Mouse (Mus musculus): Measurements from ENCODE around the gene Sorcs2. TPM values are rescaled to one million over a fixed set of nuclear protein-coding genes. Genes with fewer than 3 reads are reported as not detected.
A peak's percentile ranks its signal among the peaks of the same experiment; 100 is the strongest.

Gene Sorcs2
- polyA plus RNA-seq, 1 experiment = 5.7 TPM

DNA sequence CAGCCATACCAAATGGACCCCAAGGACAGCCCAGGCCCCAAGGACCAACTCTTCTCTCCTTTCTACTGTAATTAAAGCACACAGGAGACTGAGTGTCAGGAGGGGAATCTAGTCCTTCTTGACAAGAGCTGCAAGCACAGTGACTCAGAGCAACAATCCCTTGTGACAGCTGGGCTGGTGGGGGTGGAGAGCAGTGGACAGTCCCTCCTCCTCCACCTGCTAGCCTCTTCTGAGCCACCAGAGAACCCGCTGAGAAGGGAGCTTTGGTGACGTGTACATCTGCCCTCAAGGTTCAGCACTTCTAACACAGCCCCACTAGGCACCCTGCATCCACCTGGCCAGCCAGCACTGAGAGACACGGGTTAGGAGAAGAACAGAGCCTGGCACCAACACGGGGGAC, 96.8 kb downstream of the Sorcs2 start:
- DNase-seq = no peak
- no peaks in the 10 kb centered on the region for H3K27me3 ChIP-seq (ENCODE audit: control insufficient read depth, insufficient read depth, low read length)
- 77% methylated on average over 4 of the region's 4 CpGs for WGBS

DNA sequence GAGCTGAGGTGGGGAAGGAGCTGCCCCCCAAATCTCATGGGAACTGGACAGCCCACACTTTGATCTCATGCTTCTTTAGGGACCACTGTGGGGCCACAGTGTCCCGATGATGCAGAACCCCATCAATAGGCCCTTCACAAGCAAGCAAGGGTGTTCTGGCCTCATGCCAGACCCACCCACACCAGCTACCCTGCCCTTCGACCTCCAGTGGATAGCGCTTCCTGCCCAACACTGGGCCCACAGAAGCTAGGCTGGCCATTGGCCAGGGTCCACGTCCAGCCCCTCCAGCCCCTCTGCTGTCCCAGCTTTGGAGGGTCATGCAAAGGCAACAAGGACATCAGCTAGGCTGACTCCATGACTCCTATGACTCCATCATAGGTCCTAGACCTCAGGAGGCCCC, 99.9 kb downstream of the Sorcs2 start:
- no peaks in the 10 kb centered on the region for H3K4me1 ChIP-seq (replicated peaks; ENCODE audit: control insufficient read depth, insufficient read depth, low read length)
- H3K36me3 ChIP-seq (ENCODE audit: control insufficient read depth, insufficient read depth, low read length) = no peaks in the 10 kb centered on the region
- H3K27me3 ChIP-seq (ENCODE audit: control insufficient read depth, insufficient read depth, low read length) = no peaks in the 10 kb centered on the region
- H3K4me3 ChIP-seq (ENCODE audit: control insufficient read depth, insufficient read depth, low read length) = no peak overlapping the region
- no peak for DNase-seq
- WGBS = 88% methylated on average over 4 of the region's 4 CpGs
- H3K27ac ChIP-seq (ENCODE audit: control insufficient read depth, insufficient read depth, low read length) = no peak overlapping the region
- TF ChIP-seq CTCF (IDR thresholded peaks at IDR 0.05; ENCODE audit: borderline replicate concordance, control insufficient read depth, extremely low read depth, insufficient read depth, low read length, poor library complexity) (no peak), POLR2A (IDR thresholded peaks at IDR 0.05; ENCODE audit: control insufficient read depth, extremely low read depth, insufficient read depth, low read length, poor library complexity) (no peak)

More for the DNA sequence above, 96.8 kb downstream of the Sorcs2 start:
- no peaks in the 10 kb centered on the region for H3K36me3 ChIP-seq (ENCODE audit: control insufficient read depth, insufficient read depth, low read length)
- no peaks in the 10 kb centered on the region for H3K4me1 ChIP-seq (replicated peaks; ENCODE audit: control insufficient read depth, insufficient read depth, low read length)
- no peak overlapping the region for H3K27ac ChIP-seq (ENCODE audit: control insufficient read depth, insufficient read depth, low read length)
- TF ChIP-seq CTCF (IDR thresholded peaks at IDR 0.05; ENCODE audit: borderline replicate concordance, control insufficient read depth, extremely low read depth, insufficient read depth, low read length, poor library complexity) (no peak), POLR2A (IDR thresholded peaks at IDR 0.05; ENCODE audit: control insufficient read depth, extremely low read depth, insufficient read depth, low read length, poor library complexity) (no peak)
- H3K4me3 ChIP-seq (ENCODE audit: control insufficient read depth, insufficient read depth, low read length) = no peak overlapping the region

DNA sequence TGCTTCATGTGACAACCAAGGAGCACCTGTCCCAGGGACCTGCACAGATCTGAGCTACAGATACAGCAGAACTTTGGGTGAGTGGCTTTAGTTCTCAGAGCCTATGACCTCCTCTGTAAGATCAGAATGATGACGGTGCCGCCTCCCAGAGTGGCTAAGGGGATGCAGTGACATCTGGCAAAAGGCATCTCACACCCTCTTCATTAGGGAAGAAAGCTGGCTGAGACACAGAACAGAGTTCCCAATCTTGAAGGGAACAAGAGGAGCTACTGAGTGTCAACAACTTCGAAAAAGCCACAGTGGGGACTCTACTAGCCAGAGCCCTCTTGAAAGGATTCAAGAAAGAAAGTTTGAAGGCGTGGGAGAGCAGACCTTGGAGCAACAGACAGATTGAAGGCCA, 100.7 kb downstream of the Sorcs2 start:
- Histone ChIP-seq H3K4me3 (ENCODE audit: control insufficient read depth, insufficient read depth, low read length) (no peak overlapping the region), H3K4me1 (replicated peaks; ENCODE audit: control insufficient read depth, insufficient read depth, low read length) (no peaks in the 10 kb centered on the region), H3K27ac (ENCODE audit: control insufficient read depth, insufficient read depth, low read length) (no peak overlapping the region), H3K27me3 (ENCODE audit: control insufficient read depth, insufficient read depth, low read length) (no peaks in the 10 kb centered on the region), H3K36me3 (ENCODE audit: control insufficient read depth, insufficient read depth, low read length) (no peaks in the 10 kb centered on the region)
- 93% methylated on average over 4 of the region's 4 CpGs for WGBS
- DNase-seq = no peak
- TF ChIP-seq POLR2A (IDR thresholded peaks at IDR 0.05; ENCODE audit: control insufficient read depth, extremely low read depth, insufficient read depth, low read length, poor library complexity) (no peak), CTCF (IDR thresholded peaks at IDR 0.05; ENCODE audit: borderline replicate concordance, control insufficient read depth, extremely low read depth, insufficient read depth, low read length, poor library complexity) (no peak)

DNA sequence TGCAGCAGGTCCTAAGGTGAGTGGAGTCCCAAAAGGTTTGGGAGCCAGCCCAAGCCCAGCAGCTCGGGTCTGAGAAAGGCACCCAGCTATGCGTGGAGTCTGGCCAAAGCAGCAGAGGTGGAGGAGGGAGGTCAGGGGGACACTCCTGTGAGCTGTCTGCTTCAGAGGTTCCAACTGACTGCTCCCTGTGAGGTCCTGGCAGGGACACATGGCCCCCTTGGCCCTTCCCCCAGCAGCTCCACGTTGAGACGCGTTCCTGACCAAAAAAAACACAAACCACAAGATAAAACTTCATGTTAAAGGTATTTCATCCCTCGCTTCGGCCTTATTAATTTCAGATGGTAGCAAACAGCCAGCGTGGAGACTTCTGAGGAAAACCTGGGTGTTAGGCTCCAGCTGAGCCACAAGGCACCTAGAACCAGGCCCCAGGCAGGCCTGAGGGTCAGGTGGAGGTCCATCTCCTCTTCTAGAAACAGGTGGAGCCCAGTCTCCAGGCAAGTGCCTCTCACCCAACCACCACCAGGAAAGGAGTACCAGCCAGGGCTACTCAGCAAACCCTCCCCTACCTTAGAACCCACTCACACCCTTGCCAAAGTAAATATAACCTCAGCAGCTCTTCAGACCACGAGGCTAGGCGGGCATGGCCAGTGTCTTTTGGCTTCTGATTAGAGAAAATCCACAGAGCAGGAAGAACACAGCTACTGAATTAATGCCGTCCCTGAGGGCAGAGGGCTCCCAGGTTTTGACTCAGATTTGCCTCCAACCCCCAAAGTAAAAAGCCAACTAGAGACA, 104.6 kb downstream of the Sorcs2 start:
- H3K4me3 ChIP-seq (ENCODE audit: control insufficient read depth, insufficient read depth, low read length) = no peak overlapping the region
- WGBS = 70% methylated on average over 11 of the region's 11 CpGs
- no peak overlapping the region for H3K27ac ChIP-seq (ENCODE audit: control insufficient read depth, insufficient read depth, low read length)
- TF ChIP-seq CTCF (IDR thresholded peaks at IDR 0.05; ENCODE audit: borderline replicate concordance, control insufficient read depth, extremely low read depth, insufficient read depth, low read length, poor library complexity) (no peak), POLR2A (IDR thresholded peaks at IDR 0.05; ENCODE audit: control insufficient read depth, extremely low read depth, insufficient read depth, low read length, poor library complexity) (no peak)
- H3K4me1 ChIP-seq (replicated peaks; ENCODE audit: control insufficient read depth, insufficient read depth, low read length) = no peaks in the 10 kb centered on the region
- no peak for DNase-seq
- H3K36me3 ChIP-seq (ENCODE audit: control insufficient read depth, insufficient read depth, low read length) = no peaks in the 10 kb centered on the region
- no peaks in the 10 kb centered on the region for H3K27me3 ChIP-seq (ENCODE audit: control insufficient read depth, insufficient read depth, low read length)

DNA sequence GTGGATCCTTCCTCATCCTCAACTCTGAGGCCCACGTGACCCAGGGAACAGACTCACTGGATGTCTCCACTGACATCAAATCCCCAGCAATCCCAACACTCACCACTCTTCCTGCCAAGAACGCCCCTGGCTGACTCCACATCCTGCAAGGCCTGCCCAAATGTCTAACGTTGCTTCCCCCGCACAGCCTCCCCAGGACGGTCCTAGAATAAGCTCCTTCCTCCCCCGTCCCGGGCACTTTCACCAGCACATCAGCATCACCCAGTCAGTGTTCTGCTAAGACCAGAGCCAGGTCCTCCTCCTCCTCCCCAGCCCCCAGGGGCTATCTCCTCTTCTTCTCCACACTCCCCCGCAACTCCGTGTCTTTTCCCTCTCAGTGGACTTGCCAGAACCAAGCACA, 105.6 kb downstream of the Sorcs2 start:
- Histone ChIP-seq H3K27ac (ENCODE audit: control insufficient read depth, insufficient read depth, low read length) (no peak overlapping the region), H3K4me1 (replicated peaks; ENCODE audit: control insufficient read depth, insufficient read depth, low read length) (no peaks in the 10 kb centered on the region), H3K36me3 (ENCODE audit: control insufficient read depth, insufficient read depth, low read length) (no peaks in the 10 kb centered on the region), H3K4me3 (ENCODE audit: control insufficient read depth, insufficient read depth, low read length) (no peak overlapping the region), H3K27me3 (ENCODE audit: control insufficient read depth, insufficient read depth, low read length) (no peaks in the 10 kb centered on the region)
- no peak for DNase-seq
- WGBS = 89% methylated on average over 9 of the region's 9 CpGs
- TF ChIP-seq CTCF (IDR thresholded peaks at IDR 0.05; ENCODE audit: borderline replicate concordance, control insufficient read depth, extremely low read depth, insufficient read depth, low read length, poor library complexity) = no peak
- TF ChIP-seq POLR2A (IDR thresholded peaks at IDR 0.05; ENCODE audit: control insufficient read depth, extremely low read depth, insufficient read depth, low read length, poor library complexity) = no peak

DNA sequence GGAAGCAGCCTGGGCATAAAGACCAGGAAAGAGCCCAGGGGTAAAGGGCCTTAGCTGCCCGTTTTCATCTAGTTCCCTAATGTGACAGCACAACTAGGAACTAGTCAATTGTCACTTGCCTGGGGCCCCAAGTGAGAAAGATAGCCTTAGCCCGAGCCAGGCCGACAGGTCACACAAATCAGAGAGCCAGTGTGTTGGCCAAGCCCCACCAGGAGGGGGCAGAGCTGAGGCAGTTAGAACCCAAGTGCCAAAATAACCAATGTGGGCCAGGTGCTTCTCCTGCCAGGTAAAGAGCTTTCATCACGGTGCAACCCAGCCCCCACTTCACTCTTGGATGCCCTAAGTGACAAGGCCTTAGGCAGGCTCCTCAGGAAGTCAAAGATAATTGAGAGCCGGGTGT, 106.7 kb downstream of the Sorcs2 start:
- DNase-seq = peak; percentile 63
- H3K4me3 ChIP-seq (ENCODE audit: control insufficient read depth, insufficient read depth, low read length) = no peak overlapping the region
- H3K4me1 ChIP-seq (replicated peaks; ENCODE audit: control insufficient read depth, insufficient read depth, low read length) = no peaks in the 10 kb centered on the region
- TF ChIP-seq POLR2A (IDR thresholded peaks at IDR 0.05; ENCODE audit: control insufficient read depth, extremely low read depth, insufficient read depth, low read length, poor library complexity) = no peak
- TF ChIP-seq CTCF (IDR thresholded peaks at IDR 0.05; ENCODE audit: borderline replicate concordance, control insufficient read depth, extremely low read depth, insufficient read depth, low read length, poor library complexity) = peak; percentile 80; the same call in 1 of the 2 replicates
- H3K27me3 ChIP-seq (ENCODE audit: control insufficient read depth, insufficient read depth, low read length) = no peaks in the 10 kb centered on the region
- H3K27ac ChIP-seq (ENCODE audit: control insufficient read depth, insufficient read depth, low read length) = no peak overlapping the region
- H3K36me3 ChIP-seq (ENCODE audit: control insufficient read depth, insufficient read depth, low read length) = no peaks in the 10 kb centered on the region
- WGBS = 48% methylated on average over 5 of the region's 5 CpGs

Measured in thymus, adult 2 months (tissue).